Mouse (Mus musculus): ENCODE results near the gene Dmp1. TPM values are rescaled to one million over a fixed set of nuclear protein-coding genes. Genes with fewer than 3 reads are reported as not detected.

The Dmp1 gene
- polyA plus RNA-seq, 1 experiment from 2014 or later = not detected

Other genes starting within 250 kb of the Dmp1 start
- not detected in 2 replicates for gene Hsd17b13, start 225.2 kb upstream of the Dmp1 start, polyA plus RNA-seq (2014; fragmentation: Nextera tagmentation; extraction: Ambion mirVana)
- 2.5 and 2.6 TPM in 2 replicates for gene Hsd17b11, start 180.7 kb upstream of the Dmp1 start, polyA plus RNA-seq (2014; fragmentation: Nextera tagmentation; extraction: Ambion mirVana)
- gene Nudt9, start 156.3 kb upstream of the Dmp1 start, polyA plus RNA-seq (2014; fragmentation: Nextera tagmentation; extraction: Ambion mirVana) = 66.4 and 67.7 TPM in 2 replicates
- not detected in 2 replicates for gene Gm17660, start 125.0 kb upstream of the Dmp1 start, polyA plus RNA-seq (2014; fragmentation: Nextera tagmentation; extraction: Ambion mirVana)
- gene Sparcl1, start 88.9 kb upstream of the Dmp1 start, polyA plus RNA-seq (2014; fragmentation: Nextera tagmentation; extraction: Ambion mirVana) = 20.5 and 21.8 TPM in 2 replicates
- gene Dspp, start 31.9 kb upstream of the Dmp1 start, polyA plus RNA-seq (2014; fragmentation: Nextera tagmentation; extraction: Ambion mirVana) = not detected in 2 replicates
- gene Ibsp, start 96.6 kb downstream of the Dmp1 start, polyA plus RNA-seq (2014; fragmentation: Nextera tagmentation; extraction: Ambion mirVana) = not detected in 2 replicates
- not detected in 2 replicates for gene Mepe, start 122.7 kb downstream of the Dmp1 start, polyA plus RNA-seq (2014; fragmentation: Nextera tagmentation; extraction: Ambion mirVana)
- gene Spp1, start 232.5 kb downstream of the Dmp1 start, polyA plus RNA-seq (2014; fragmentation: Nextera tagmentation; extraction: Ambion mirVana) = 5.0 and 9.9 TPM in 2 replicates

All from limb, embryonic 11.5 days (tissue).